Mouse (Mus musculus) CH12.LX (cell line): ENCODE measurements around the gene Asic2. TPM values are rescaled to one million over a fixed set of nuclear protein-coding genes. Genes with fewer than 3 reads are reported as not detected.
A peak's percentile ranks its signal among the peaks of the same experiment; 100 is the strongest.

Experiments
- DNase-seq: peaks from one replicate; pipeline ENCODE4 v3.0.0-alpha.2; 2013; ENCODE audit errors: extremely low read depth
- H3K27ac ChIP-seq: 2 replicates; pipeline ENCODE4 v1.5.1; 2012; ENCODE audit warnings: low read depth, mild to moderate bottlenecking, control low read depth, moderate library complexity; ENCODE audit not compliant: insufficient read depth
- H3K27me3 ChIP-seq: replicated peaks from 2 replicates; pipeline ENCODE3; 2012; ENCODE audit warnings: inconsistent platforms
- H3K36me3 ChIP-seq, 2 experiments: replicated peaks in 1 of 2; 2 replicates each; pipeline versions ENCODE3 to v1.6.1; 2012; ENCODE audit warnings: inconsistent platforms in 1 of 2, low read length in 1 of 2, mild to moderate bottlenecking in 1 of 2, mixed read lengths in 1 of 2, moderate library complexity in 1 of 2; ENCODE audit not compliant: control insufficient read depth in 1 of 2, insufficient read depth in 1 of 2
- H3K4me1 ChIP-seq, 2 experiments: 2 replicates each; pipeline ENCODE4 v1.6.1; 2012; ENCODE audit warnings: inconsistent platforms in 1 of 2, moderate library complexity in 1 of 2; ENCODE audit not compliant: insufficient read depth in 2 of 2, control insufficient read depth in 1 of 2
- H3K4me2 ChIP-seq: 2 replicates; pipeline ENCODE4 v1.6.1; 2012; ENCODE audit warnings: low read depth, mild to moderate bottlenecking, control low read depth; ENCODE audit not compliant: poor library complexity, insufficient read depth, severe bottlenecking
- H3K4me3 ChIP-seq, 3 experiments: fragments of 150-350 bp in 1 of 3; sonication (generic) in 1 of 3; replicated peaks in 1 of 3; 2 replicates each; pipeline versions ENCODE3 to v1.5.1; 2011 to 2012; ENCODE audit warnings: low read depth in 2 of 3, low read length in 2 of 3, mild to moderate bottlenecking in 2 of 3, moderate library complexity in 2 of 3, control low read depth in 1 of 3, improper control_type of control experiment in 1 of 3, inconsistent platforms in 1 of 3, mixed read lengths in 1 of 3; ENCODE audit not compliant: poor library complexity in 1 of 3
- H3K79me2 ChIP-seq: replicated peaks from 2 replicates; pipeline ENCODE4 v1.6.1; 2012; ENCODE audit warnings: mild to moderate bottlenecking, moderate library complexity; ENCODE audit not compliant: control insufficient read depth, poor library complexity, insufficient read depth, severe bottlenecking; ENCODE audit errors: extremely low read depth
- H3K9ac ChIP-seq: 2 replicates; pipeline ENCODE4 v1.6.1; 2012; ENCODE audit warnings: low read depth, mild to moderate bottlenecking, control low read depth, moderate library complexity; ENCODE audit not compliant: insufficient read depth
- H3K9me3 ChIP-seq: replicated peaks from 2 replicates; pipeline ENCODE3; 2012; ENCODE audit warnings: low read length, inconsistent platforms, mixed read lengths
- BHLHE40 ChIP-seq: IDR thresholded peaks from 2 replicates; pipeline ENCODE4 v1.6.1; 2011; ENCODE audit warnings: mild to moderate bottlenecking, low read depth, low read length, improper control_type of control experiment
- CHD1 ChIP-seq: IDR thresholded peaks from 2 replicates; pipeline ENCODE4 v1.6.1; 2012; ENCODE audit warnings: low read depth, low read length, improper control_type of control experiment, inconsistent platforms
- CTCF ChIP-seq, 2 experiments: IDR thresholded peaks in 1 of 2; conservative IDR thresholded peaks in 1 of 2; 2 replicates each; pipeline ENCODE4 v1.5.1; 2011 to 2012; ENCODE audit warnings: low read depth in 2 of 2, low read length in 2 of 2, improper control_type of control experiment in 1 of 2, inconsistent platforms in 1 of 2, mild to moderate bottlenecking in 1 of 2, moderate library complexity in 1 of 2
- EP300 ChIP-seq: IDR thresholded peaks from 2 replicates; pipeline ENCODE4 v1.6.1; 2011; ENCODE audit warnings: low read length, improper control_type of control experiment
- HCFC1 ChIP-seq: IDR thresholded peaks from 2 replicates; pipeline ENCODE4 v1.6.1; 2012; ENCODE audit warnings: low read depth, mild to moderate bottlenecking, inconsistent platforms, low read length, improper control_type of control experiment
- JUND ChIP-seq: conservative IDR thresholded peaks from 2 replicates; pipeline ENCODE4 v1.6.1; 2011; ENCODE audit warnings: low read depth, low read length, improper control_type of control experiment
- KAT2A ChIP-seq: IDR thresholded peaks from 2 replicates; pipeline ENCODE4 v1.6.1; 2012; ENCODE audit warnings: low read length, improper control_type of control experiment, inconsistent platforms; ENCODE audit not compliant: insufficient replicate concordance
- MAX ChIP-seq: IDR thresholded peaks from 2 replicates; pipeline ENCODE4 v1.6.1; 2011; ENCODE audit warnings: low read length, improper control_type of control experiment
- MAZ ChIP-seq: IDR thresholded peaks from 2 replicates; pipeline ENCODE4 v1.6.1; 2012; ENCODE audit warnings: low read depth, mild to moderate bottlenecking, inconsistent platforms, low read length, improper control_type of control experiment, moderate library complexity
- NELFE ChIP-seq: IDR thresholded peaks from 2 replicates; pipeline ENCODE4 v1.6.1; 2011; ENCODE audit warnings: low read depth, low read length, improper control_type of control experiment
- RAD21 ChIP-seq: IDR thresholded peaks from 2 replicates; pipeline ENCODE4 v1.6.1; 2011; ENCODE audit warnings: low read depth, mild to moderate bottlenecking, low read length, improper control_type of control experiment, moderate library complexity
- TBP ChIP-seq: conservative IDR thresholded peaks from 2 replicates; pipeline ENCODE4 v1.6.1; 2011; ENCODE audit warnings: low read depth, low read length, improper control_type of control experiment
- USF2 ChIP-seq: conservative IDR thresholded peaks from 2 replicates; pipeline ENCODE4 v1.6.1; 2011; ENCODE audit warnings: low read depth, low read length, improper control_type of control experiment
- ZKSCAN1 ChIP-seq: IDR thresholded peaks from 2 replicates; pipeline ENCODE4 v1.6.1; 2012; ENCODE audit warnings: low read depth, inconsistent platforms, low read length, improper control_type of control experiment, borderline replicate concordance
- dilution Hi-C: fragments of 300-500 bp; cut with MboI; formaldehyde crosslinking; loops from 2 replicates; pipeline ENCODE4 v1.14.3; 2020; ENCODE audit warnings: low sequenced_read_pairs; ENCODE audit not compliant: extremely low pct_unique_long_range_greater_than_20kb, extremely low pct_ligation_motif_present
- in situ Hi-C: fragments of 300-500 bp; cut with MboI; formaldehyde crosslinking; loops from 3 replicates; pipeline ENCODE4 v1.14.3; 2019; ENCODE audit warnings: low sequenced_read_pairs, low pct_ligation_motif_present, low pct_unique_long_range_greater_than_20kb, mixed read lengths
- polyA plus RNA-seq: library from polyadenylated mRNA; unstranded; fragments of >175 nt; gene quantifications from 2 replicates; pipeline ENCODE4 v1.2.1, GENCODE M21; 2012; ENCODE audit warnings: low read depth; ENCODE audit not compliant: insufficient read length
- total RNA-seq, 2 experiments: library from RNA; depleted of rRNA; stranded (reverse); fragments of 300-350 nt in 1 of 2; fragments of >200 nt in 1 of 2; gene quantifications; 2 replicates each; pipeline ENCODE4 v1.2.3; 2012 to 2014

Gene Asic2
- total and polyA plus RNA-seq, 3 experiments, result not detected

DNA sequence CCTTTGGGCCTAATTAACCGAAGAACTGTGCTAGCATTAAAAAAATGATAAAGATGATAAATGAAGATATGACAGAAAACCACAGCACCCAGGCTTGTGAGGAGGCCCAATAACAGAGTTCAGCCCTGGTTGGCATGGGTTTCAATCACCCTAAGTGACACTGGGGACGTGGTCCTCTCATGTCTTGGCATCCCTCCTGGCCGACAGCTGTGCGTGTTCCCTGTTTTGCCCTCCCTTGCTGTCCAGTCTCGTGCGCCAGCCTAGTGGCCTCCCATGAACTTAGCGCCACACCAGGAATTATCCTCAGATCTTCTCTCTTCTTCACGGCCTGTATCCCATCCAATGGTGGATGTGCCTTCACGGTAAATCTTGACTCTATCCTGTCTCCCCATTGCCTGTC, 331.9 kb downstream of the Asic2 start:
- TF ChIP-seq USF2, result no peak
- TF ChIP-seq EP300, result no peak
- TF ChIP-seq JUND, result no peak
- TF ChIP-seq MAX, result no peak
- no peak for TF ChIP-seq BHLHE40
- no peak for TF ChIP-seq RAD21
- TF ChIP-seq NELFE, result no peak
- TF ChIP-seq CHD1, result no peak
- TF ChIP-seq MAZ, result no peak
- no peak for TF ChIP-seq ZKSCAN1
- TF ChIP-seq HCFC1, result no peak
- no peak for TF ChIP-seq CTCF (conservative IDR thresholded peaks at IDR 0.05 in 1 of 2, IDR thresholded peaks at IDR 0.05 in 1 of 2; ENCODE audit: low read depth in 2 of 2, low read length in 2 of 2)
- TF ChIP-seq KAT2A, result no peak
- no peak for TF ChIP-seq TBP
- in situ Hi-C loops, result loop anchor here (25.0 kb wide), 1 partner anchor 551 kb away; no protein-coding TSS in a partner anchor
- Histone ChIP-seq H3K9ac (no peak overlapping the region), H3K4me2 (no peak overlapping the region), H3K4me1 (peaks cover 0 to 4% of the 10 kb centered on the region in 2 experiments; a peak in 1 of 4 replicates), H3K79me2 (no peaks in the 10 kb centered on the region), H3K27ac (no peak overlapping the region), H3K27me3 (peaks cover 74% of the 10 kb centered on the region), H3K36me3 (no peaks in the 10 kb centered on the region), H3K9me3 (peaks cover 9% of the 10 kb centered on the region), H3K4me3 (no peak overlapping the region)
- no peak for DNase-seq
- dilution Hi-C loops, result no loop called here

DNA sequence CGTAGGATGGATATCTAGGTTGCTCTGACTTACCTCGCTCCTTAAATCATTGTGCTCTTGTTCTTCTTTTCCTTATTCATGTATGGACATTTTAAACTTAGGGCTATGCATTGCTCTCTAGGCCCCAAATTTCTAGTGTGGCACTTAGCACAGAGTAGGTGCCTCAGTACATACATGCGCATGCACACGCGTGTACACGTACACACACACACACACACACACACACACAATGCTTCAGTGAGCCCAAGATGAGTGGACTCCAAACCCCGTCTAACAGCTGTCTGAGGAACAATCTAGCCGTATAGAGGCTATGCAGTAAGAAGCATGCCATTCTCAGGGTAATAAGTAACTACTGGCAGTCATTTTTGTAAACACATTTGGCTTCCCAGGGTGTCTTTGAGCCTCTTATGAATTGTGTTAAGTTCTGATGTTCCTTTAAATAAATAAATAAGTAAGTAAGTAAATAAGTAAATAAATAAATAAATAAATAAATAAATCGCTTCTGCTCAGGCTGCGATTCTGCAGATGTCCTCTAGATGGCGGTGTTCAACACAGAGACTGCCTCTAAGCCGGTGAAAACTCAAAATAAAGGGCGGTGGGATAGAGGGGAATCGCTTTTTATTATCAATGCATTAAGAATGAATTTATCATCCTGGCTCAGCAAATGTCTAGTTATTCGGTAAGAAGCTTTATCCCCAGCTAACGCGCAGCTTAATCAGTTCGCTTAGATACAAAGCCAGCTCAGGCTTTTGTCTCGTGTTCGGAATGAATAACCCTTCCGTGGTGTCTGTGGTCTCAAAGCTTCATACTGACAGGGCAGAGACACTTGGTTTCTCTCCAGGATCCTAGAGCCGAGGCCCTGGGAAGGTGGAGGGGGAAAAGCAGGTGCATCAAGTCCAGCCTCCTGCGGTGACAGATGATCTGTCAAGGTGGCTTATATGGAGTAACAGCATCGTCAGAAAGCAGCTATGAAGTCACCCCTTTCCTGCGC, 333.6 kb downstream of the Asic2 start:
- Histone ChIP-seq H3K27ac (no peak overlapping the region), H3K9ac (no peak overlapping the region), H3K4me3 (no peak overlapping the region), H3K9me3 (peaks cover 12% of the 10 kb centered on the region), H3K27me3 (peaks cover 58% of the 10 kb centered on the region), H3K36me3 (no peaks in the 10 kb centered on the region), H3K4me1 (no peaks in the 10 kb centered on the region), H3K79me2 (no peaks in the 10 kb centered on the region), H3K4me2 (no peak overlapping the region)
- dilution Hi-C loops (no loop called here), in situ Hi-C loops (loop anchor here (25.0 kb wide), 1 partner anchor 553 kb away; no protein-coding TSS in a partner anchor)
- peak; percentile 40 for DNase-seq
- TF ChIP-seq ZKSCAN1 (no peak), RAD21 (peak; percentile 56), CTCF (conservative IDR thresholded peaks at IDR 0.05 in 1 of 2, IDR thresholded peaks at IDR 0.05 in 1 of 2; ENCODE audit: low read depth in 2 of 2, low read length in 2 of 2) (peak; percentile 72 to 97)
